8 mouse cellular contexts compared by ENCODE assay signal in the genomic region with DNA sequence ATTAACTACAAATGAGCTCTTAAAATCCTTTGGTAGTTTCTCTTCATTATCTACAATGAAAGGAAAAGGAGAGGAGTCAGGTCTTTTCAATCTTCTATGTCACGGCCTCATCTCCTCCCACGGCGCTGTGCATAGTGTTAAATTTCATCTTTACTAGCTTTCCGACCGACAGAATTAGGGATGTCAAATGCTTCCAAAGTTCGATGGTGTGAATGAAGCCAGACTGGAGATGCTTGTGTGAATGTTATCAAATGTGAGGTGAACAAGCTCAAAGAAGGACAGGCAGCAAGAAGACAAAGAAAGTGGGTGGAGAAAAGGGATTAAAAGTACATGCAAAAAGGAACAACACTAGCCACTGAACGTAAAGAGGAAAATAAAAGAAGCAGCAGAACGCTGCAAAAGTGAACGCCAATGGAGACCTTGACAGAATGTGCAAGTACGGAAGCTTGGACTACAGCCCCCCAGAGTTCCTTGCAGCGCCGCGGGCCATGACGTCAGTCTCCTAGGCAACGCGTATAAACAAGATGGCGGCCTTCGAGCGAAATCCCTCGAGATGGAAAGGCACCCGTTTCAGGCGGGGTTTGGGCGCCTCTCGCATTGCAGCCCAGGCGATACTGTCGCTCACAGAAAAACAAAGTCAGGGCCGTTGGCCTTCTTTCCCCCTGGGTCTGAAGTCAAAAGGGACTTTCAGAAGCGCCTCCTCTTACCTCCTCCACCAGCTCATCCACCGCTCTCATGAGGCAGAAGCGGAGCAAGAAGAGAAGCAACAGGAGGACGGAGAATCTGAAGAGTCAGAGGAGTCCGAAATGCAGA. TPM values are rescaled to one million over a fixed set of nuclear protein-coding genes. Genes with fewer than 3 reads are reported as not detected.
DNase-seq lines count a peak whose midpoint lies in the region; ATAC-seq and TF ChIP-seq lines count a peak whose summit lies in the region.

A gene (plus strand): TSS at position 516 of the 813 bp plus-strand sequence.

- peak within 1 kb of the TSS; percentile 66 to 71 (median 68) for H3K4me3 ChIP-seq in CH12.LX (replicated peaks in 1 of 3; ENCODE audit: low read depth in 2 of 3, low read length in 2 of 3, poor library complexity in 1 of 3)
- peak within 1 kb of the TSS; percentile 53 for H3K4me3 ChIP-seq in forebrain, embryonic 13.5 days
- H3K4me3 ChIP-seq in neural tube, embryonic 15.5 days (replicated peaks) = peak within 1 kb of the TSS; percentile 64

- H3K79me2 ChIP-seq in CH12.LX (replicated peaks; ENCODE audit: control insufficient read depth, extremely low read depth, insufficient read depth, poor library complexity, severe bottlenecking) = no peaks in the 10 kb centered on the region

- no peak for TF ChIP-seq EP300 in CH12.LX (IDR thresholded peaks at IDR 0.05; ENCODE audit: low read length)

- peaks cover 2% of the 10 kb centered on the region for H3K9me3 ChIP-seq in CH12.LX (replicated peaks; ENCODE audit: low read length)
- no peaks in the 10 kb centered on the region for H3K9me3 ChIP-seq in forebrain, embryonic 13.5 days (replicated peaks)
- no peaks in the 10 kb centered on the region for H3K9me3 ChIP-seq in neural tube, embryonic 15.5 days (replicated peaks)

- H3K4me1 ChIP-seq in CH12.LX (ENCODE audit: control insufficient read depth in 1 of 2, insufficient read depth in 2 of 2) = peaks cover 4 to 16% of the 10 kb centered on the region in 2 experiments; a peak in 2 of 4 replicates
- H3K4me1 ChIP-seq in forebrain, embryonic 13.5 days = peaks cover 18% of the 10 kb centered on the region
- peaks cover 23% of the 10 kb centered on the region for H3K4me1 ChIP-seq in neural tube, embryonic 15.5 days

- peak within 1 kb of the TSS; percentile 70 for H3K9ac ChIP-seq in CH12.LX (ENCODE audit: insufficient read depth, low read depth)
- peak within 1 kb of the TSS; percentile 70 for H3K9ac ChIP-seq in forebrain, embryonic 13.5 days
- peak within 1 kb of the TSS; percentile 50 for H3K9ac ChIP-seq in neural tube, embryonic 15.5 days (replicated peaks)

- WGBS in forebrain, embryonic 13.5 days = 2% methylated on average over 32 of the region's 32 CpGs
- 3% methylated on average over 32 of the region's 32 CpGs for WGBS in neural tube, embryonic 15.5 days

- no peaks in the 10 kb centered on the region for H3K27me3 ChIP-seq in CH12.LX (replicated peaks)
- peaks cover 11% of the 10 kb centered on the region for H3K27me3 ChIP-seq in forebrain, embryonic 13.5 days
- no peaks in the 10 kb centered on the region for H3K27me3 ChIP-seq in neural tube, embryonic 15.5 days (replicated peaks)

- dilution Hi-C loops in CH12.LX (cut with MboI; ENCODE audit: extremely low pct_ligation_motif_present, extremely low pct_unique_long_range_greater_than_20kb, low sequenced_read_pairs) = no loop called here

- peak; percentile 99 for ATAC-seq in forebrain, embryonic 13.5 days
- peak; percentile 97 for ATAC-seq in neural tube, embryonic 15.5 days (ENCODE audit: low FRiP score)

- TF ChIP-seq POLR2A in CH12.LX (IDR thresholded peaks at IDR 0.05; ENCODE audit: low read depth, low read length) = peak; percentile 70

- no peak for TF ChIP-seq CTCF in CH12.LX (conservative IDR thresholded peaks at IDR 0.05 in 1 of 2, IDR thresholded peaks at IDR 0.05 in 1 of 2; ENCODE audit: low read depth in 2 of 2, low read length in 2 of 2)

- DNase-seq in CH12.LX (ENCODE audit: extremely low read depth) = peak; percentile 93
- DNase-seq in c-Kit-positive CD71-negative TER-119-negative erythroid progenitor cells, embryonic 14.5 days (ENCODE audit: low read depth) = peak; percentile 86
- DNase-seq in heart, postnatal 14 days = peak; percentile 79 to 86
- peak; percentile 89 for DNase-seq in layer of hippocampus, adult 11-12 months (ENCODE audit: low spot score)
- peak; percentile 82 to 87 for DNase-seq in lung, adult 18-20 months
- DNase-seq in testis, postnatal 14 days (ENCODE audit: low spot score) = peak; percentile 89

- intact Hi-C loops in heart, postnatal 14 days (cut with DNase I) = no loop called here

- H3K4me2 ChIP-seq in CH12.LX (ENCODE audit: insufficient read depth, low read depth, poor library complexity, severe bottlenecking) = peak within 1 kb of the TSS; percentile 80
- H3K4me2 ChIP-seq in forebrain, embryonic 13.5 days = peak within 1 kb of the TSS; percentile 88
- peak within 1 kb of the TSS; percentile 88 for H3K4me2 ChIP-seq in neural tube, embryonic 15.5 days

- in situ Hi-C loops in CH12.LX (cut with MboI; ENCODE audit: low pct_ligation_motif_present, low pct_unique_long_range_greater_than_20kb, low sequenced_read_pairs) = no loop called here

- no peak for TF ChIP-seq RAD21 in CH12.LX (IDR thresholded peaks at IDR 0.05; ENCODE audit: low read depth, low read length)

- H3K36me3 ChIP-seq in CH12.LX (replicated peaks in 1 of 2; ENCODE audit: control insufficient read depth in 1 of 2, insufficient read depth in 1 of 2, low read length in 1 of 2) = no peaks in the 10 kb centered on the region
- no peaks in the 10 kb centered on the region for H3K36me3 ChIP-seq in forebrain, embryonic 13.5 days (ENCODE audit: poor library complexity, severe bottlenecking)
- H3K36me3 ChIP-seq in neural tube, embryonic 15.5 days = no peaks in the 10 kb centered on the region

- no peak within 1 kb of the TSS for H3K27ac ChIP-seq in CH12.LX (ENCODE audit: insufficient read depth, low read depth)
- H3K27ac ChIP-seq in forebrain, embryonic 13.5 days = peak within 1 kb of the TSS; percentile 17; the same call in 1 of the 2 replicates
- peak within 1 kb of the TSS; percentile 86 for H3K27ac ChIP-seq in neural tube, embryonic 15.5 days (replicated peaks)

TF ChIP-seq in CH12.LX, 34 proteins besides CTCF, POLR2A, EP300 and RAD21:
- TF ChIP-seq ZC3H11A (IDR thresholded peaks at IDR 0.05; ENCODE audit: low read depth, low read length) (no peak), BHLHE40 (IDR thresholded peaks at IDR 0.05; ENCODE audit: low read depth, low read length) (no peak), PAX5 (IDR thresholded peaks at IDR 0.05; ENCODE audit: low read length) (no peak), HCFC1 (IDR thresholded peaks at IDR 0.05; ENCODE audit: low read depth, low read length) (peak; percentile 82), GABPA (IDR thresholded peaks at IDR 0.05; ENCODE audit: insufficient replicate concordance, low read depth, low read length) (no peak), POLR2AphosphoS2 (IDR thresholded peaks at IDR 0.05; ENCODE audit: low read depth, low read length) (no peak), MXI1 (IDR thresholded peaks at IDR 0.05; ENCODE audit: low read depth, low read length) (peak; percentile 98), SIN3A (IDR thresholded peaks at IDR 0.05; ENCODE audit: low read length) (peak; percentile 99), USF2 (conservative IDR thresholded peaks at IDR 0.05; ENCODE audit: low read depth, low read length) (no peak), ZNF384 (IDR thresholded peaks at IDR 0.05; ENCODE audit: low read depth, low read length) (no peak), MYC (IDR thresholded peaks at IDR 0.05; ENCODE audit: low read depth, low read length) (no peak), NRF1 (IDR thresholded peaks at IDR 0.05; ENCODE audit: low read depth, low read length) (peak; percentile 56), ELF1 (IDR thresholded peaks at IDR 0.05; ENCODE audit: low read depth, low read length) (peak; percentile 87), CHD1 (IDR thresholded peaks at IDR 0.05; ENCODE audit: low read depth, low read length) (no peak), E2F4 (IDR thresholded peaks at IDR 0.05; ENCODE audit: insufficient replicate concordance, low read depth, low read length) (0 out of 2 replicates have a peak, but pooled peaks have one; percentile 48), JUN (IDR thresholded peaks at IDR 0.05; ENCODE audit: insufficient read depth, low read depth, low read length) (0 out of 2 replicates have a peak, but pooled peaks have one; percentile 4), IRF4 (IDR thresholded peaks at IDR 0.05; ENCODE audit: low read depth, low read length) (no peak), ZMIZ1 (IDR thresholded peaks at IDR 0.05; ENCODE audit: low read depth, low read length) (0 out of 2 replicates have a peak, but pooled peaks have one; percentile 43), TCF12 (IDR thresholded peaks at IDR 0.05; ENCODE audit: low read depth, low read length) (peak; percentile 58; the same call in 1 of the 2 replicates), SMC3 (IDR thresholded peaks at IDR 0.05; ENCODE audit: low read depth, low read length) (no peak), ZKSCAN1 (IDR thresholded peaks at IDR 0.05; ENCODE audit: borderline replicate concordance, low read depth, low read length) (no peak), JUND (conservative IDR thresholded peaks at IDR 0.05; ENCODE audit: low read depth, low read length) (no peak), TBP (conservative IDR thresholded peaks at IDR 0.05; ENCODE audit: low read depth, low read length) (0 out of 2 replicates have a peak, but pooled peaks have one; percentile 57), RCOR1 (conservative IDR thresholded peaks at IDR 0.05; ENCODE audit: low read depth, low read length) (no peak), MEF2A (IDR thresholded peaks at IDR 0.05; ENCODE audit: borderline replicate concordance, low read depth, low read length) (no peak), UBTF (IDR thresholded peaks at IDR 0.05; ENCODE audit: low read depth, low read length) (no peak), MAZ (IDR thresholded peaks at IDR 0.05; ENCODE audit: low read depth, low read length) (no peak), USF1 (IDR thresholded peaks at IDR 0.05; ENCODE audit: low read depth, low read length) (no peak), CHD2 (IDR thresholded peaks at IDR 0.05; ENCODE audit: low read length) (peak; percentile 53; the same call in 1 of the 2 replicates), KAT2A (IDR thresholded peaks at IDR 0.05; ENCODE audit: insufficient replicate concordance, low read length) (0 out of 2 replicates have a peak, but pooled peaks have one; percentile 37), MAFK (IDR thresholded peaks at IDR 0.05; ENCODE audit: insufficient replicate concordance, low read length) (no peak), ETS1 (conservative IDR thresholded peaks at IDR 0.05; ENCODE audit: low read depth, low read length) (no peak), NELFE (IDR thresholded peaks at IDR 0.05; ENCODE audit: low read depth, low read length) (peak; percentile 62; the same call in 1 of the 2 replicates), MAX (IDR thresholded peaks at IDR 0.05; ENCODE audit: low read length) (0 out of 2 replicates have a peak, but pooled peaks have one; percentile 31)

RNA-seq across cellular contexts. Expression of the gene that starts here (rescaled TPM):
- total RNA-seq in CH12.LX (2012; rRNA removed) (0.76 and 0.85 TPM in 2 replicates), CH12.LX (2014; rRNA removed) (0.49 and 1.1 TPM in 2 replicates)
- polyA plus RNA-seq in CH12.LX (2012; ENCODE audit: insufficient read length, low read depth) = 1.4 and 1.6 TPM in 2 replicates
- polyA plus RNA-seq in forebrain, embryonic 13.5 days (2015; fragmentation: Nextera tagmentation; extraction: Ambion mirVana) = 0.56 and 0.94 TPM in 2 replicates
- total RNA-seq in heart, postnatal 14 days (2021) = under 1 TPM; 0.10 to 0.20 TPM
- polyA plus RNA-seq in neural tube, embryonic 15.5 days (2015; fragmentation: Nextera tagmentation; extraction: Ambion mirVana) = 0.90 and 0.91 TPM in 2 replicates

Comparison
In these comparisons a context has a peak if more than half of its experiments do, and no peak if none do; other contexts are left out.
1. Peak in ATAC-seq, H3K4me3 ChIP-seq, H3K27ac ChIP-seq, H3K9ac ChIP-seq and H3K4me2 ChIP-seq in forebrain, embryonic 13.5 days; RNA of the gene not detected or under 1 TPM.
2. Peak in DNase-seq in heart, postnatal 14 days; RNA of the gene not detected or under 1 TPM.
3. Peak in ATAC-seq, H3K4me3 ChIP-seq, H3K27ac ChIP-seq, H3K9ac ChIP-seq and H3K4me2 ChIP-seq in neural tube, embryonic 15.5 days; RNA of the gene not detected or under 1 TPM.